Mouse (Mus musculus) kidney, adult 2 months (tissue): ENCODE results near the gene Ankrd66.

Source experiments
- CTCF ChIP-seq: fragments of 200-500 bp; conservative IDR thresholded peaks from 2 replicates; pipeline ENCODE4 v1.5.1; 2011; ENCODE audit warnings: low read depth, mild to moderate bottlenecking, control low read depth, low read length, moderate library complexity, mixed read lengths; ENCODE audit not compliant: insufficient read depth, insufficient read length
- POLR2A ChIP-seq: fragments of 200-500 bp; IDR thresholded peaks from one replicate; pipeline ENCODE4 v1.6.1; 2011; ENCODE audit warnings: low read depth, low read length, control low read depth

DNA sequence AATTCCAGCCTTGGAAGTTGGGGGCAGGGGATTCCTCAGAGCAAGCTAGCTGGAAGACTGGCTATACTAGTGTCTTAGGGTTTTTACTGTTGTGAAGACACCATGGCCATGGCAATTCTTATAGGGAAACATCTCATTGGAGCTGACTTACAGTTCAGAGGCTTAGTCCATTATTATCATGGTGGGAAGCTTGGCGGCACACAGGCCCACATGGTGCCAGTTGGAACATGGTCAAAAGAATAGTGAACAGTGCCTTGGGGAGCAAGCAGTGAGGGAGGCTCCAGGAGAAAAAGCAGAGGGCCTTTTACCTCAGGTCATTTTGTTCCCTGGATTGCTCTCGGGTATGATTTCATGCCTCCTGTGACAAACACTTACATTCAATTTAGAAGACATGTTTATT is 12.9 kb downstream of the Ankrd66 start:
- no peak for TF ChIP-seq POLR2A
- TF ChIP-seq CTCF = no peak
